29 mouse cellular contexts compared by ENCODE assay signal in the genomic region with DNA sequence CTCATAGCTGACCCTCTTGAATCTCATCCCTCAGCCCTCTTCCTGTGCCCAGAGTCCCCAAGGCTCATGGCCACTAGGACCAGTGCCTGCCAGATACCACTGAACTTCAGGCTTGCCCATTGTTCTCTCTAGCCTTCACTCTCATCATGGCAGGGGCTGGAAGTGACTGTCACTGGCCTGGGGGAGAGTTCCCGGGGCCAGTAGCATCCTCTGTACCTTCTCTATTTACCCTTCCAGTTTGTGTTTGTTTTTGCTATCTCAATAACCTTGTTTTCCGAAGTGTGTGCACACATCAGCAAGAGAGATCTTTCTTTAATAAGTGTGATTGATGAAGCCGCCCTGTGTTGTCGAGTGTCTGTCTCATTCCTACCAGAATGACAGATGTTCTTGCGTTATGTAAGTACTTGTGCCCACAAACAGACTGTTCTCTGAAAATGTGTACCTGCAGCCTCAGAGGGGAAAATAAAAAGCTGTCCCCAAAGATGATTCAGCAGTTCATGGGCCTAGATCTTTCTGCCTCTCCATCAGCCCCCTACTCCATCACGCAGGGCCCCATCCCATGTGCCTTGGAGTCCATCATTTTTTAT.
DNase-seq lines count a peak whose midpoint lies in the region; ATAC-seq and TF ChIP-seq lines count a peak whose summit lies in the region.
"Had no signal": no experiment of that assay in that cellular context is flagged by ENCODE, and none has a peak within 500 bp of the region (broad histone marks: within the 10 kb centered on the region; RNA-seq: fewer than 3 reads in every experiment).

No protein-coding gene starts in this region.

- no peak overlapping the region for H3K9ac ChIP-seq in heart, embryonic 11.5 days (ENCODE audit: low read depth, low read length)
- no peak overlapping the region for H3K9ac ChIP-seq in neural tube, embryonic 13.5 days
- H3K9ac ChIP-seq: embryonic facial prominence, embryonic 13.5 days; forebrain, embryonic 12.5 days; forebrain, embryonic 15.5 days; heart, embryonic 13.5 days; hindbrain, embryonic 15.5 days; intestine, embryonic 15.5 days had no signal

- no peak overlapping the region for H3K27ac ChIP-seq in heart, embryonic 11.5 days (ENCODE audit: low read depth, low read length)
- peak overlapping the region; percentile 72; the same call in 1 of the 2 replicates for H3K27ac ChIP-seq in layer of hippocampus, adult 2 months
- peak overlapping the region; percentile 38; the same call in 1 of the 2 replicates for H3K27ac ChIP-seq in neural tube, embryonic 13.5 days (replicated peaks)
- H3K27ac ChIP-seq: embryonic facial prominence, embryonic 10.5 days; embryonic facial prominence, embryonic 13.5 days; forebrain, embryonic 12.5 days; forebrain, embryonic 15.5 days; gastrocnemius, adult 2 months; heart, embryonic 13.5 days; hindbrain, embryonic 15.5 days; intestine, embryonic 15.5 days had no signal

- H3K9me3 ChIP-seq in heart, embryonic 11.5 days (replicated peaks; ENCODE audit: control insufficient read depth, low read length) = no peaks in the 10 kb centered on the region
- no peaks in the 10 kb centered on the region for H3K9me3 ChIP-seq in neural tube, embryonic 13.5 days
- H3K9me3 ChIP-seq: embryonic facial prominence, embryonic 10.5 days; embryonic facial prominence, embryonic 13.5 days; forebrain, embryonic 12.5 days; forebrain, embryonic 15.5 days; G1E; heart, embryonic 13.5 days; hindbrain, embryonic 15.5 days; intestine, embryonic 15.5 days had no signal

- no peaks in the 10 kb centered on the region for H3K27me3 ChIP-seq in heart, embryonic 11.5 days (ENCODE audit: control insufficient read depth, insufficient read depth, low read length)
- H3K27me3 ChIP-seq in neural tube, embryonic 13.5 days = no peaks in the 10 kb centered on the region
- H3K27me3 ChIP-seq: CH12.LX; embryonic facial prominence, embryonic 13.5 days; forebrain, embryonic 12.5 days; forebrain, embryonic 15.5 days; heart, embryonic 13.5 days; hindbrain, embryonic 15.5 days; intestine, embryonic 15.5 days; Patski had no signal

- peak; percentile 55 for DNase-seq in heart, adult 11 months
- DNase-seq in layer of hippocampus, adult 2 months (ENCODE audit: low spot score in 2 of 2) = peak in 1 of 2 experiments; percentile 32
- no peak for DNase-seq in layer of hippocampus, postnatal 14 days (ENCODE audit: low spot score in 2 of 2)
- no peak for DNase-seq in neural tube, embryonic 10.5 days (ENCODE audit: extremely low spot score, low spot score)
- no peak for DNase-seq in heart, postnatal 10 days
- DNase-seq: adrenal gland, adult 2 months; adrenal gland, postnatal 14 days; B cell, adult 2 months; cerebellum, adult 11-12 months; cerebellum, adult 8-10 months; cerebellum, postnatal 10 days; cerebellum, postnatal 36 days; embryo, embryonic 11 days; gastrocnemius, adult 2 months; gastrocnemius, postnatal 14 days; heart, adult 18-20 months had no signal

- intact Hi-C loops in heart, postnatal 10 days (cut with DNase I) = no loop called here

- no peaks in the 10 kb centered on the region for H3K4me1 ChIP-seq in heart, embryonic 11.5 days (ENCODE audit: control insufficient read depth, insufficient read depth, low read length)
- H3K4me1 ChIP-seq in neural tube, embryonic 13.5 days (replicated peaks) = peaks cover 3% of the 10 kb centered on the region; the same call in 1 of the 2 replicates
- H3K4me1 ChIP-seq: embryonic facial prominence, embryonic 10.5 days; embryonic facial prominence, embryonic 13.5 days; forebrain, embryonic 12.5 days; forebrain, embryonic 15.5 days; heart, embryonic 13.5 days; hindbrain, embryonic 15.5 days; intestine, embryonic 15.5 days had no signal

- H3K4me2 ChIP-seq in heart, embryonic 11.5 days = no peak overlapping the region
- H3K4me2 ChIP-seq in neural tube, embryonic 13.5 days = no peak overlapping the region
- H3K4me2 ChIP-seq: embryonic facial prominence, embryonic 13.5 days; forebrain, embryonic 12.5 days; forebrain, embryonic 15.5 days; heart, embryonic 13.5 days; hindbrain, embryonic 15.5 days; intestine, embryonic 15.5 days had no signal

- H3K4me3 ChIP-seq in heart, embryonic 11.5 days (ENCODE audit: low read depth, low read length) = no peak overlapping the region
- H3K4me3 ChIP-seq in layer of hippocampus, adult 2 months = no peak overlapping the region
- no peak overlapping the region for H3K4me3 ChIP-seq in neural tube, embryonic 13.5 days
- H3K4me3 ChIP-seq: embryonic facial prominence, embryonic 10.5 days; embryonic facial prominence, embryonic 13.5 days; erythroblast, embryonic 14.5 days; forebrain, embryonic 12.5 days; forebrain, embryonic 15.5 days; gastrocnemius, adult 2 months; heart, embryonic 13.5 days; hindbrain, embryonic 15.5 days; intestine, embryonic 15.5 days had no signal

- no peak for TF ChIP-seq CTCF in layer of hippocampus, adult 2 months (conservative IDR thresholded peaks at IDR 0.05)

- WGBS in heart, embryonic 11.5 days (ENCODE audit: insufficient replicate concordance) = 77% methylated on average over 6 of the region's 6 CpGs
- 74% methylated on average over 6 of the region's 6 CpGs for WGBS in neural tube, embryonic 13.5 days

- no peaks in the 10 kb centered on the region for H3K36me3 ChIP-seq in heart, embryonic 11.5 days (ENCODE audit: control insufficient read depth, insufficient read depth, low read length)
- H3K36me3 ChIP-seq in neural tube, embryonic 13.5 days = peaks cover 9% of the 10 kb centered on the region; the same call in 1 of the 2 replicates
- H3K36me3 ChIP-seq: embryonic facial prominence, embryonic 13.5 days; forebrain, embryonic 12.5 days; forebrain, embryonic 15.5 days; heart, embryonic 13.5 days; hindbrain, embryonic 15.5 days; intestine, embryonic 15.5 days had no signal

- no peak for ATAC-seq in heart, embryonic 11.5 days (replicated peaks; ENCODE audit: insufficient number of reproducible peaks, low FRiP score, low TSS enrichment)
- ATAC-seq in neural tube, embryonic 13.5 days (ENCODE audit: low read depth) = no peak
- ATAC-seq: forebrain, embryonic 15.5 days; intestine, embryonic 15.5 days; Patski had no signal
